Mouse (Mus musculus): ENCODE measurements around the gene Defb21. TPM values are rescaled to one million over a fixed set of nuclear protein-coding genes. Genes with fewer than 3 reads are reported as not detected.

Defb21 gene
- polyA plus RNA-seq (2012; rRNA removed; ENCODE audit: low replicate concordance) = 0.46 TPM in 1 of 2 replicates, not detected in the other

DNA sequence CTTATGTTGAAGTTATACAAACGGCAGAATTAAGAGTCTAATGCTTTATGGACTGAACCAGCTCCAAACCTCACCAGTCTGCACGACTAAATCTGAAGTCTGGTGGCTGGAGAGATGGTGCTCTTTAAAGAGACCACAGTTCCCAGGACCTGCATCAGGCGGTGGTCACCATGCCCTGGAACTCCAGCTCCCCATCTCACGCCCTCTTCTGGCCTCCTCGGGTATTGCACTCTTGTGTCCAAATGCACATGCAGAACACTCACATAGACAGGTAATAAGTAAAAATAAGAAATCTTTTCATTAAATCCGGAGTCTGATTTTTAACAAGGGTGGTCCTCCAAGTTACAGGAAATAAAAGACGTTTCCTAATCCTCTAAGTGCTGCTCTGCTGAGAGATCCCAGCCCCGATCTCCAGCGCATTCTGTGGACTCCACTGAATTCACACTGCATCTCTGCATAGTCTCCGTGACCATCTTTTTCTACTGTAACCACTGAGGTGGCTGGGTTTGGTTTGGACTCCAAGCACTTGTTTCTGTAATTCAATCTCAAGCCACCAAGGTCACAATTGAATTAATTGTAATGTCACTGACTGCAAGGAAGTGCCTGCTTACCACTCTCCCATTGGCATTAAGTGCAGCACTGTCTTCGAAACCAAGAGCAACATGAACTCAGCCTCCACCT is at the start of gene Defb21:
TSS of gene Defb21 (plus strand) at position 631 of the 681 bp plus-strand sequence.

DNA sequence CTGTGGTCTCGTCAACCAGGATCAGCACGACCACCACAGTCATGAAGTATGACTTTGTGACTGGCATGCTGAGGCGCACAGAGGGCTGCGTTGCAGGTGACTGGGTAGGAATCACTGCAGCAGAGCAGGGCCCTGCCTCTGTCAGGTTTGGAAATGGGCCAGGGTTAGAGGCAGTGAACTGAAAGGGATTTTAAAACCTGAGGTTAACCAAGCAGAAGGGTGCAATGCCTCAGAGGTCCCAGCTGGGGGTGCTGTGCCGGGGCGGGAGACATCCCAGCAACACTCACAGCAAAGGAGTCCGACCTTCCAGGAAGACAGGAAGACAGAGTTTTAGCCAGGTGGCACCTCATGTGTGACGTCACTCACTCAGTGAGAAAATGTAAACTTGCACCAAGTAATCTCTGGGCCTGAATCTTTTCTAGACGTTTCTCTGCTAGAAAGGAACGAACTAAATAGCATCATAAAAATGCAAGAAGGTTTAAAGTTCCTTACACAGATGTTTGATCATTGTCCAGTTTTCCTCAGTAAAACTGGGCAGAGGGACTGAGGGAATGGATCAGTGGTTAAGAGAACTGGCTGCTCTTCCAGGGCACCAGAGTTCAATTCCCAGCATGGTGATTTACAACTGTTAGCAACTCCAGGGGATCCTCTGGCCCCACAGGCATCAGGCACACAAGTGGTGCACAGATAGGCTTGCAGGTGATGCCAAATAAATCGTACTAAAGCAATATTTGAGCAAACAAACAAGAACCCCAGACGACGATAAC is 32.4 kb upstream of the Defb21 start, which contains the start of gene Defb29:
TSS of gene Defb29 (minus strand) at position 155 of the 767 bp plus-strand sequence.

DNA sequence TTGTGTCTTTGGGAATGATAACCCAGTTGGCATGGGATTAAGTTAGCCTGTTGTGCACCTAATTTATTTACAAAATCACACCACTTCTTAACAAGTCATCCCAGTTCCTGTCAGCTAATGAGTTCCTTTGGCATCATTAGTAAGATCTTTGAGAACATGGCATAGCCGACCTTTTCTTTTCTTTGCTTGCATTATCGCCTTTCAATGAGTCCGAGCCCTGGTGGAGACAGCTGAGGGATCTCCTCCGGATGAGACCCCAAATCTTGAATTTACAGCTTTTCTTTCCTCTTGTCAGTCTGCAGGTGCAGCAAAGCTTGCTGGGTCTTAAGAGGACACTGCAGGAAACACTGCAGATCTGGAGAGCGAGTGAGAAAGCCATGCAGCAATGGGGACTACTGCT is 3.5 kb upstream of the Defb21 start, which contains the start of gene Gm17416:
TSS of gene Gm17416 (plus strand) at position 301 of the 400 bp plus-strand sequence.

DNA sequence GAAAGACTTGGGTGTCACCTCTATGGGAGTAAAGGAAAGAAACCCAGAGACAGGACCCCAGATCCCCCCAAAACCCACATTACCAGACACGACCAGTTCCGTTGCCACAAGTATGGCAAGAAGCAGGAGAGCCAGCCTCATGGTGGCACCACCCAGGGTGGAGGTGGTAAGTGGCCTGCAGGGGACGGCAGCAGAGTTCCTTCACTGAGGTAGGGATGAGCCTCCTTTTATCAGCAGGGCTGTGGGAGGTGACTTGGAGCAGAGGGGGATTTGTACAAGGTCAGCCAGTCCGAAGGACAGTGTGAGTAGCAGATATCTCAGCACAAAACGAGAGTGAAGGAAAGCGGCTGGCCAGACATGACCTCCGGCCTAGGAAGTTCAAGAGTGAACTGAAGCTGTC is 7.6 kb downstream of the Defb21 start, which contains the start of gene Defb19:
TSS of gene Defb19 (minus strand) at position 206 of the 400 bp plus-strand sequence.

DNA sequence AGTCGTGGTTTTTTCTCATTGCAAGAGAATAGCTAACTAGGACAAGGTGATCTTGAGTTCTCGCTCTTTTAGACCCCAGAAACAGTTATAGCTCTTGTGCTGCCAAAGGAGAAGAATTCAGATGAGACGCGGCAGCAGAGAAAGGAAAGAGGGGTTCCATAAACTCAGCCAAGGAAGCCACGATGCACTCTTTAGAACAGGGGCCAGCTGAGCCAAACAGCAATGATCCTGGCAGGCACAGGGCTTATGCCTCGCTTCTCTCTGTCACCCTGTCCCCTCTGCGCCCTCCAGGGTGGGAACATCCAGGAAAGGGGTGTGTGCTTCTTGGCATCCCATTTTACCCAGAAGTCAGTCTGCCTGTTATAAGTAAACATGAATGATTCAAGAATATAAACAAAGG is 26.8 kb downstream of the Defb21 start, which contains the start of gene Defb45:
TSS of gene Defb45 (minus strand) at position 101 of the 400 bp plus-strand sequence.

DNA sequence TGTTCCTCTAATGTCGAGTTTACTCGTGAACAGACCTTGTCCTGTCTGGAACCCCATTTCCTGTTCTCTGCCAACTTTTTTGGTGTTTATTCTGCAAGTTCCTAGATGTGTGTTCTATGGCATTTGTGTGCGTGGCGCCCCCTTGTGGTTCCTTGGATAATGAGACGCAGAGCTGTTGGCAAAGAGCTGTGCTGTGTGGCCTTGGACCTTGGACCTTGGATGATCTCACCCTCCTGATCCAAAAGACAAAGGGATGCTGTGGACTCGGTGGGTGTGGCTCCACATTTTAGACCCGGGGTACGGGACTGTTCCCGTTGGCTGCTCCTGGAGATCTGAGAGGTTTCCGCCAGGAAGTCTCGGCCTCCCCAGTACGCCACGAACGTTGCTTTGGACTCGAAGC is 31.5 kb downstream of the Defb21 start, which contains the start of gene Defb36:
TSS of gene Defb36 (plus strand) at position 271 of the 400 bp plus-strand sequence.

DNA sequence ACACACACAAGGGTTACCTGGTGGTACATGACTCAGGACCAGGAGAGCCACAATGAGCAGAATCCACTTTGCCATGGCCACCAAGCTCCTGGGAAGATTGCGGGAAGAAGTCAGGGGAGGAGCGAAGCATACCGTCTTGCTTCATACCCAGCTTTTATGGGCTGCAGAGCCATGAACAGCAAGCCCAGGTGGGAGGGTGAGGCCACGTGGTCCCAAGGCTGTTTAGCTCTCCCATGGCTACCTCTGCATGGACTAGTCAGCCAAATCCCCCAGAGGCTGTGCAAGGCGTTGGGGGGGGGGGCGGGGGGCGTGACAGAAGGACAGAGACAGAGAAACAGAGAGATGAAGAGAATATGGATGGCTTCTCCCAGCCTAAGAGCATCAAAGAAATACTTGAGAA is 50.4 kb downstream of the Defb21 start, which contains the start of gene Defb25:
TSS of gene Defb25 (minus strand) at position 101 of the 400 bp plus-strand sequence.

Other genes with a start within 250 kb of the Defb21 start
- 203 and 297 TPM in 2 replicates for gene Rbck1, start 240.1 kb upstream of the Defb21 start, polyA plus RNA-seq (2012; rRNA removed; ENCODE audit: low replicate concordance)
- gene Trib3, start 228.7 kb upstream of the Defb21 start, polyA plus RNA-seq (2012; rRNA removed; ENCODE audit: low replicate concordance) = 2.8 and 9.4 TPM in 2 replicates
- not detected in 2 replicates for gene Nrsn2, start 196.1 kb upstream of the Defb21 start, polyA plus RNA-seq (2012; rRNA removed; ENCODE audit: low replicate concordance)
- gene Sox12, start 174.7 kb upstream of the Defb21 start, polyA plus RNA-seq (2012; rRNA removed; ENCODE audit: low replicate concordance) = 2.9 and 26.5 TPM in 2 replicates
- gene Zcchc3, start 157.7 kb upstream of the Defb21 start, polyA plus RNA-seq (2012; rRNA removed; ENCODE audit: low replicate concordance) = 2.1 and 12.6 TPM in 2 replicates
- gene 6820408C15Rik, start 157.2 kb upstream of the Defb21 start, polyA plus RNA-seq (2012; rRNA removed; ENCODE audit: low replicate concordance) = 0.32 TPM in 1 of 2 replicates, not detected in the other
- gene Defb23, start 108.1 kb upstream of the Defb21 start, polyA plus RNA-seq (2012; rRNA removed; ENCODE audit: low replicate concordance) = 0.23 TPM in 1 of 2 replicates, not detected in the other
- gene Defb20, start 95.7 kb upstream of the Defb21 start, polyA plus RNA-seq (2012; rRNA removed; ENCODE audit: low replicate concordance) = 1.2 and 3.0 TPM in 2 replicates
- gene Defb22, start 82.6 kb upstream of the Defb21 start, polyA plus RNA-seq (2012; rRNA removed; ENCODE audit: low replicate concordance) = 0.71 TPM in 1 of 2 replicates, not detected in the other
- 0.27 TPM in 1 of 2 replicates, not detected in the other for gene Defb26, start 61.1 kb upstream of the Defb21 start, polyA plus RNA-seq (2012; rRNA removed; ENCODE audit: low replicate concordance)
- gene Defb28, start 54.5 kb upstream of the Defb21 start, polyA plus RNA-seq (2012; rRNA removed; ENCODE audit: low replicate concordance) = 1.2 TPM in 1 of 2 replicates, not detected in the other
- not detected in 2 replicates for gene Defb29, start 32.6 kb upstream of the Defb21 start, polyA plus RNA-seq (2012; rRNA removed; ENCODE audit: low replicate concordance)
- not detected in 2 replicates for gene Gm17416, start 3.4 kb upstream of the Defb21 start, polyA plus RNA-seq (2012; rRNA removed; ENCODE audit: low replicate concordance)
- gene Defb19, start 7.6 kb downstream of the Defb21 start, polyA plus RNA-seq (2012; rRNA removed; ENCODE audit: low replicate concordance) = not detected in 2 replicates
- gene Defb45, start 26.7 kb downstream of the Defb21 start, polyA plus RNA-seq (2012; rRNA removed; ENCODE audit: low replicate concordance) = not detected in 2 replicates
- gene Defb36, start 31.6 kb downstream of the Defb21 start, polyA plus RNA-seq (2012; rRNA removed; ENCODE audit: low replicate concordance) = not detected in 2 replicates
- gene Defb25, start 50.3 kb downstream of the Defb21 start, polyA plus RNA-seq (2012; rRNA removed; ENCODE audit: low replicate concordance) = 5.3 TPM in 1 of 2 replicates, not detected in the other
- gene Rem1, start 54.2 kb downstream of the Defb21 start, polyA plus RNA-seq (2012; rRNA removed; ENCODE audit: low replicate concordance) = 13.6 and 24.9 TPM in 2 replicates
- 138 and 143 TPM in 2 replicates for gene H13, start 96.7 kb downstream of the Defb21 start, polyA plus RNA-seq (2012; rRNA removed; ENCODE audit: low replicate concordance)
- 7.2 and 10.9 TPM in 2 replicates for gene Mcts2, start 114.3 kb downstream of the Defb21 start, polyA plus RNA-seq (2012; rRNA removed; ENCODE audit: low replicate concordance)
- gene Id1, start 163.5 kb downstream of the Defb21 start, polyA plus RNA-seq (2012; rRNA removed; ENCODE audit: low replicate concordance) = 163 and 303 TPM in 2 replicates
- 9.4 and 12.8 TPM in 2 replicates for gene Cox4i2, start 181.4 kb downstream of the Defb21 start, polyA plus RNA-seq (2012; rRNA removed; ENCODE audit: low replicate concordance)